Mouse (Mus musculus) E14TG2a.4 (cell line): ENCODE measurements around the gene Cyb5r1.

Source experiments
- CTCF ChIP-seq: conservative IDR thresholded peaks from 2 replicates; pipeline ENCODE4 v1.5.1; 2014; ENCODE audit warnings: low read length
- POU5F1 ChIP-seq: IDR thresholded peaks from 2 replicates; pipeline ENCODE4 v1.6.1; 2014; ENCODE audit warnings: low read length, borderline replicate concordance

DNA sequence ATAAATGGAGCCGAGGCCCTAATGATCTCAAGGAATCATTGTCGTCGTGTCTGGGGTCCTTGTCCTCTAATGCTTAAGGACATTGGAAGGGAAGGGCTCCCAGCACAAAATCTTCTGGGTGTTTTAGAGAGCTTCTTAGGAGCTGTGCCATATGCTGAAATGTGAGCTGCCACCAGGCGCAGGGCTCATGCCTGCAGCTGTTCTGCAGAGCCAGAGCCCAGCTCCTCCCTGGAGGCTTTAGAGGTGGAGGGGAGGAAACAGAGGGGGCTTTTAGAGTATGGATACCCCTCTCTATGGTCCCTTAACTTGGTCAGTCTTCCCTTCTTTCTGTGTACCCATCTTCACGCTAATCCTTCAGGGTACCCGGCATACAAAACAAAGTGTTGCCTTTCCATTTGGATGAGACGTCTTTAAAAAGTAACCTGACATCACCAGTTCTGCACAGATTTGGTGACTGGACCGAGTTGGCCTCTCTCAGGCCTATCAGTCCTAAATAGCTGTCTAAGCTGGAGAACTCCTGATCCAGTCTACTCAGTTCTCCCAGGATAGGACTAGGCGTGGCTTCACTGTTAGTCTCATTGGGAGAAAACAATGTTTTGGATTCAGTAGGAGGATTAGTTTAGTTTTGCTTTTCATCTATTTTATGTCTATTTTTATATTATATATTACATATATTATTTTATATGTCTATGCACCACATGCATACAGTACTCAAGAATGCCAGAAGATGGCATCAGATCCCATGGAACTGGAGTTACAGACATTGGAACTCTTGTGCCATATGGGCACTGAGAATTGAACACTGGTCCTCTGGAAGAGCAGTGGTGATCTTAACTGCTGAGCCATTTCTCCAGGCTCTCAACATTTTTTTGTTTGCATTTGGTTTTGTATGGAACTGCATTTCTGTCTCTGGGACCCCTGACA lies 6.6 kb downstream of the Cyb5r1 start:
- TF ChIP-seq CTCF (peak; percentile 17; the same call in 1 of the 2 replicates), POU5F1 (no peak)
